Mouse (Mus musculus): ENCODE results near the gene Etfb. TPM values are rescaled to one million over a fixed set of nuclear protein-coding genes. Genes with fewer than 3 reads are reported as not detected.
A peak's percentile ranks its signal among the peaks of the same experiment; 100 is the strongest.

Etfb gene
- total and polyA plus RNA-seq, 2 experiments from 2014 or later, result 42.9 to 148 TPM

GRCm38 (mm10) chr7:43417298-43417697, 26.6 kb upstream of the Etfb start:
- Histone ChIP-seq H3K36me3 (ENCODE audit: insufficient read depth, low read length) (no peaks in the 10 kb centered on the region), H3K27ac (no peak overlapping the region), H3K4me3 (ENCODE audit: low read length) (no peak overlapping the region), H3K4me2 (ENCODE audit: low read depth, low read length) (no peak overlapping the region), H3K27me3 (ENCODE audit: insufficient read depth, low read length) (no peaks in the 10 kb centered on the region), H3K9me3 (ENCODE audit: low read length) (no peaks in the 10 kb centered on the region), H3K4me1 (ENCODE audit: insufficient read depth, low read length) (no peaks in the 10 kb centered on the region), H3K9ac (replicated peaks; ENCODE audit: low read length) (no peak overlapping the region)
- ATAC-seq (no peak), DNase-seq (ENCODE audit: low spot score) (no peak)
- TF ChIP-seq CTCF (IDR thresholded peaks at IDR 0.05; ENCODE audit: low read depth), result 0 out of 2 replicates have a peak, but pooled peaks have one; percentile 13
- 80% methylated on average over 10 of the region's 10 CpGs for WGBS

DNA sequence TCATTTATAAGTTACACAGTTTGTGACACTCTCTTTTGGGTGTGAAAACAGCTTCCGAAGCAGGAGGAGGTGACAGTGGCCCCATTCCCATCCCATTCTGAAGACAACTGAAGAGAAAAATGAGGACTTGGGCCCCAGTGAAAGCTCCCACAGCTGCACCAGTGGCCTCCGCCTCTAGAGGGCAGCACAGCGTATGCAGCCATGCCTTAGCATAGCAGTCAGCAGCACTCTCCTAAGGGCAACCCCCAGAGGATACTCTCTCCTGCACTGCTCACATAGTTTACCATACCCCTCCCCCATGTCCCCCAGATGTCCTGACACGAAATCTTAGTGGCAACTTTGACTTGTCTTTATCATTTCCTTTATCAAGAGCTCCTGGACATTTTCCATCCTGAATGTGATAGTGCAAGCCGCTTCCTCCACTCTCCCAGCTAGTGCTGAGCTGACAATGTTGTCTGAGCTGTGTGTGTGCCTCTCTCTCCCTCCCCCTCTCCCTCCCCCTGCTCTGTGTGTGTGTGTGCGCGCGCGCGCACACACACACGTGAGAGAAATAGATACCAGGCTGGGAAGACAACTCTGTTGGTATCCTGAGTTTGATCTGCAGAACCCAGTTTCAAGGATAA, 20.8 kb upstream of the Etfb start:
- Histone ChIP-seq H3K4me3 (ENCODE audit: low read length) (no peak overlapping the region), H3K9ac (replicated peaks; ENCODE audit: low read length) (no peak overlapping the region), H3K27ac (no peak overlapping the region), H3K4me1 (ENCODE audit: insufficient read depth, low read length) (no peaks in the 10 kb centered on the region), H3K4me2 (ENCODE audit: low read depth, low read length) (peak overlapping the region; percentile 34), H3K9me3 (ENCODE audit: low read length) (no peaks in the 10 kb centered on the region), H3K27me3 (ENCODE audit: insufficient read depth, low read length) (no peaks in the 10 kb centered on the region), H3K36me3 (ENCODE audit: insufficient read depth, low read length) (no peaks in the 10 kb centered on the region)
- ATAC-seq, result peak; percentile 95
- 12% methylated on average over 11 of the region's 11 CpGs for WGBS
- peak; percentile 87 for DNase-seq (ENCODE audit: low spot score)
- TF ChIP-seq CTCF (IDR thresholded peaks at IDR 0.05; ENCODE audit: low read depth), result peak; percentile 92

GRCm38 (mm10) chr7:43423991-43424625, 19.8 kb upstream of the Etfb start:
- Histone ChIP-seq H3K36me3 (ENCODE audit: insufficient read depth, low read length) (no peaks in the 10 kb centered on the region), H3K9ac (replicated peaks; ENCODE audit: low read length) (no peak overlapping the region), H3K4me3 (ENCODE audit: low read length) (no peak overlapping the region), H3K27me3 (ENCODE audit: insufficient read depth, low read length) (no peaks in the 10 kb centered on the region), H3K4me2 (ENCODE audit: low read depth, low read length) (no peak overlapping the region), H3K9me3 (ENCODE audit: low read length) (no peaks in the 10 kb centered on the region), H3K4me1 (ENCODE audit: insufficient read depth, low read length) (no peaks in the 10 kb centered on the region), H3K27ac (no peak overlapping the region)
- TF ChIP-seq CTCF (IDR thresholded peaks at IDR 0.05; ENCODE audit: low read depth), result no peak
- no peak for ATAC-seq
- 62% methylated on average over 3 of the region's 3 CpGs for WGBS
- no peak for DNase-seq (ENCODE audit: low spot score)

- Histone ChIP-seq H3K4me2 (ENCODE audit: low read depth, low read length) (no peak within 1 kb of the TSS), H3K4me3 (ENCODE audit: low read length) (no peak within 1 kb of the TSS)
These were observed 16.5 kb upstream of the Etfb start, which contains the start of gene Lim2 for GRCm38 (mm10) chr7:43427406-43427805. Gene Lim2 (plus strand): TSS chr7:43427670.

DNA sequence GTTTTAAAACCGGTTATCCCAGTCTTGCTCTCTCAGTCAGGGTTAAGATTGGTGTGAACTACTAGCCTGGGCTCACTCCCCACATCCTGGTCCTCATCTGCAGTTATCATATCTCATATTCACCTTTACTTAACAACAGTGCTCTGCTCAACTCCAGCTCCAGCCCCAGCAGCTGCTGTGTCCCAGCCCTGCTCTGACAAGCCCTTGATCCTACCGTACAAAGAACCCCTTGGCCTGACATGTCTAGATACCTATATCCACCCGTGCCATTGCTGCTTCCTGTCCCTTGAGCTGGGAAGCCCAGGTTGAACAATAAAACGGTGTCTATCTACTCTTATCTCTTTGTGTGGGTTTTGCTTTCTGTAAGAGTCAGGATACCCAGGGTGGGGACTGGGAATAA, 14.4 kb upstream of the Etfb start:
- TF ChIP-seq CTCF (IDR thresholded peaks at IDR 0.05; ENCODE audit: low read depth), result no peak
- Histone ChIP-seq H3K4me3 (ENCODE audit: low read length) (no peak overlapping the region), H3K9me3 (ENCODE audit: low read length) (no peaks in the 10 kb centered on the region), H3K27me3 (ENCODE audit: insufficient read depth, low read length) (no peaks in the 10 kb centered on the region), H3K4me2 (ENCODE audit: low read depth, low read length) (no peak overlapping the region), H3K36me3 (ENCODE audit: insufficient read depth, low read length) (no peaks in the 10 kb centered on the region), H3K4me1 (ENCODE audit: insufficient read depth, low read length) (no peaks in the 10 kb centered on the region), H3K27ac (no peak overlapping the region), H3K9ac (replicated peaks; ENCODE audit: low read length) (no peak overlapping the region)
- ATAC-seq (no peak), DNase-seq (ENCODE audit: low spot score) (no peak)
- WGBS, result 64% methylated on average over 4 of the region's 4 CpGs

More at GRCm38 (mm10) chr7:43427406-43427805, 16.5 kb upstream of the Etfb start, which contains the start of gene Lim2:
- Histone ChIP-seq H3K9ac (replicated peaks; ENCODE audit: low read length) (no peak within 1 kb of the TSS), H3K27me3 (ENCODE audit: insufficient read depth, low read length) (no peaks in the 10 kb centered on the region), H3K27ac (no peak within 1 kb of the TSS), H3K4me1 (ENCODE audit: insufficient read depth, low read length) (no peaks in the 10 kb centered on the region), H3K36me3 (ENCODE audit: insufficient read depth, low read length) (no peaks in the 10 kb centered on the region), H3K9me3 (ENCODE audit: low read length) (no peaks in the 10 kb centered on the region)
- DNase-seq (ENCODE audit: low spot score), result no peak
- no peak for TF ChIP-seq CTCF (IDR thresholded peaks at IDR 0.05; ENCODE audit: low read depth)
- no peak for ATAC-seq
- WGBS, result 89% methylated on average over 8 of the region's 8 CpGs

DNA sequence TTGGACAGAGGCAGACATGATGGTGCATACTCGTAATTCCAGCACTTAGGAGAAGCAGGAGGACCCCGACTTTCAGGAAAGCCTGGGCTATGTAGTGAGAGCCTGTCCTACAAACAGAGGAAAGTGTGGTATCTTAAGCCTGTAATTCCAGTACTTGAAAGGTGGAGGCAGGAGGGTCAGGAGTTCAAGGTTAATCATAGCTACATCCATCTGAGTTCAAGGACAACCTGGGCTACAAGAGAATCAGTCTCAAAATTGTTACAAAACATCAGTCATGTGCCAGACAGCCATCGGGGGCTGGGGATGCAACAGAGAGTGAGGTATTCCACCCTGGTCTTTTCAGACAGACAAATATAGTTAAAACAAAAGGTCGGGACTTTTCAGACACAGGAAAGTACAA, 11.0 kb upstream of the Etfb start:
- ATAC-seq (no peak), DNase-seq (ENCODE audit: low spot score) (no peak)
- no peaks in the 10 kb centered on the region for H3K9me3 ChIP-seq (ENCODE audit: low read length)
- H3K27me3 ChIP-seq (ENCODE audit: insufficient read depth, low read length), result no peaks in the 10 kb centered on the region
- no peaks in the 10 kb centered on the region for H3K4me1 ChIP-seq (ENCODE audit: insufficient read depth, low read length)
- 78% methylated on average over 4 of the region's 4 CpGs for WGBS
- TF ChIP-seq CTCF (IDR thresholded peaks at IDR 0.05; ENCODE audit: low read depth), result no peak
- H3K36me3 ChIP-seq (ENCODE audit: insufficient read depth, low read length), result no peaks in the 10 kb centered on the region
- H3K4me2 ChIP-seq (ENCODE audit: low read depth, low read length), result no peak overlapping the region
- no peak overlapping the region for H3K27ac ChIP-seq
- H3K4me3 ChIP-seq (ENCODE audit: low read length), result no peak overlapping the region
- H3K9ac ChIP-seq (replicated peaks; ENCODE audit: low read length), result no peak overlapping the region

- Histone ChIP-seq H3K27me3 (ENCODE audit: insufficient read depth, low read length) (no peaks in the 10 kb centered on the region), H3K9me3 (ENCODE audit: low read length) (no peaks in the 10 kb centered on the region), H3K36me3 (ENCODE audit: insufficient read depth, low read length) (no peaks in the 10 kb centered on the region), H3K27ac (no peak overlapping the region), H3K9ac (replicated peaks; ENCODE audit: low read length) (no peak overlapping the region), H3K4me3 (ENCODE audit: low read length) (no peak overlapping the region), H3K4me1 (ENCODE audit: insufficient read depth, low read length) (no peaks in the 10 kb centered on the region), H3K4me2 (ENCODE audit: low read depth, low read length) (no peak overlapping the region)
- 84% methylated on average over 5 of the region's 5 CpGs for WGBS
- ATAC-seq, result no peak
- no peak for TF ChIP-seq CTCF (IDR thresholded peaks at IDR 0.05; ENCODE audit: low read depth)
- DNase-seq (ENCODE audit: low spot score), result no peak
These were observed 9.2 kb upstream of the Etfb start for GRCm38 (mm10) chr7:43434676-43435075.
